Mouse (Mus musculus) liver, adult 2 months (tissue): ENCODE measurements around the gene Trpm1.

Experiments
- CTCF ChIP-seq: fragments of 200-500 bp; IDR thresholded peaks from 2 replicates; pipeline ENCODE4 v1.5.1; 2011; ENCODE audit warnings: low read depth, low read length, control low read depth
- POLR2A ChIP-seq: fragments of 200-500 bp; IDR thresholded peaks from 2 replicates; pipeline ENCODE4 v1.6.1; 2011; ENCODE audit warnings: low read length, control low read depth; ENCODE audit not compliant: insufficient read depth; ENCODE audit errors: extremely low read depth

- TF ChIP-seq CTCF (no peak), POLR2A (no peak)
Measured at GRCm38 (mm10) chr7:64312811-64313210, 159.2 kb downstream of the Trpm1 start.
